Mouse (Mus musculus) liver, adult (tissue): ENCODE measurements around the gene Stim1.
A peak's percentile ranks its signal among the peaks of the same experiment; 100 is the strongest.

Experiments
- GATA4 ChIP-seq: IDR thresholded peaks from 2 replicates; pipeline ENCODE4 v1.6.1; 2014; ENCODE audit warnings: mild to moderate bottlenecking, low read length; ENCODE audit not compliant: insufficient replicate concordance

Stim1 gene

GRCm38 (mm10) chr7:102267601-102268394 lies at the start of gene Stim1:
Stim1 (plus strand) TSS chr7:102267806.
- TF ChIP-seq GATA4, result peak; percentile 31; the same call in 1 of the 2 replicates

GRCm38 (mm10) chr7:102221899-102222298 lies 45.7 kb upstream of the Stim1 start:
- no peak for TF ChIP-seq GATA4

GRCm38 (mm10) chr7:102222336-102222735 lies 45.3 kb upstream of the Stim1 start:
- no peak for TF ChIP-seq GATA4

- no peak for TF ChIP-seq GATA4
These were observed 44.6 kb upstream of the Stim1 start for GRCm38 (mm10) chr7:102222830-102223556.

DNA sequence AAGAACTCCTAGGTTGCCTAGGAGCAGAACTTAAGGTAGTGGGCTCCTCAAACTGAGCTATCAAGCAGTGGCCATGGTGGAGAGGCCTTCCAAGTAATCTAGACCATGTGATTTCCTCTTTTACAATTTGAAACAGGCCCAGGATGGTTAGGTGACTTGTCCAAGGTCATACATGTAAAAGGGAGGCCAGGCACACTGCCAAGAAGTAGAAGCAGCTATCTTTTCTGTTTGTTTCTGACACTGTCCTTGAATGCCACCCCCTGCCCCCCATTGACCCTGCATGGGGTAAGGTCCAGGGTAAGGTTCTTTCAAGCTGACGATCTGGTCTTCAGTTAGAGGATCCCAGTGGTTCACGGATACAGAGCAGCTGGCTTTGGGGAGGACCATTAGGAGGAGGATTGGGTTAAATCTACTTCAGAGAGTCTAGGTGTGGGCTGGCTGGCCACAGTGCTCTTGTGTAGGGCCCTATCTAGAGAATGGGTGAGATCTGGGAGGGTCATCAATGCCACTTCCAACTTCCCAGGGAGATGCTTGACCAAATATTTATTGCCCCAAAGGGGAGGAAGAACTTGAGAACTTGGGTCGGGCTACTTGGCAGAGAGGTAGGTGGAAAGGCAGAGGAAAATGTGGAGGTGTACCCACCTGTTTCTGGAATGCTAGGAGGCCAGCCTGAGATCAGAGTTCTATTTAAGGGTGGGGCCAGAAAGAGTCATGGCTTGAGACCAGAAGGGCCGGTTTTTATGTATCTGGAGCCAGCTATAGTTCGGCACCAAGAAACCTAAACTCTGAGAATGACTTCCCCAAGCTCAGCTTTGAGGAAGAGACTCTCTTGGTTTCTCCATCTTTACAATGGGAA lies 43.5 kb upstream of the Stim1 start:
- TF ChIP-seq GATA4, result no peak

- no peak; the same call in 1 of the 2 replicates for TF ChIP-seq GATA4
These were observed 41.6 kb upstream of the Stim1 start for GRCm38 (mm10) chr7:102226051-102226450.

DNA sequence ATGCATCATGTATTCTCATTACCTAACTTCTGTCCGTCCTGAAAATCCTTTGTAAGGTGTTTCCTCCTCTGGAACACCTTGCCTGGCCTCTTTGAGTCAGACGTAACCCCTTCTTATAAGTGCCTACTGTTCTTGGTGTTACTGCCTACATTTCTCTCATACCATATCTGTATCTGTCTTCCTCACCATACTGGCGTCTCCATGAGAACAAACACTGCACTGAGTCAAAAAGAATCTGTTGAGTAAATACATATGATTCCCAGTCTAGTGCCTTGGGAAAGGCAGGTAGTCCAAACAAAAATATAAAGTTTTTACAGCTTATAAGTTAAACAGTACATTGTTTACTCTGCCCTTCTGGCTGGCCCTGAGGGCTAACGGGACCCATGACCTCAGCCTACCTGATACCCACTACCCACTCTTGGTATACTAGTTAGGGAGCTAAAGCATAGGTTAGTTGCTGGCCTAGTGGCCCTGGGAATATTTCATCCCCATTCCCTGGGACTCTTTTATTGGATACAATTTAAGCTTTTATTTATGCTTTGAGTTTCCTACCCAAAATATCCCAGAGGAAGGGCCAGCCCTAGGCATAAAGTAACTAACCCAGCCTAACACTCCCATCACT lies 39.4 kb upstream of the Stim1 start:
- TF ChIP-seq GATA4, result no peak

DNA sequence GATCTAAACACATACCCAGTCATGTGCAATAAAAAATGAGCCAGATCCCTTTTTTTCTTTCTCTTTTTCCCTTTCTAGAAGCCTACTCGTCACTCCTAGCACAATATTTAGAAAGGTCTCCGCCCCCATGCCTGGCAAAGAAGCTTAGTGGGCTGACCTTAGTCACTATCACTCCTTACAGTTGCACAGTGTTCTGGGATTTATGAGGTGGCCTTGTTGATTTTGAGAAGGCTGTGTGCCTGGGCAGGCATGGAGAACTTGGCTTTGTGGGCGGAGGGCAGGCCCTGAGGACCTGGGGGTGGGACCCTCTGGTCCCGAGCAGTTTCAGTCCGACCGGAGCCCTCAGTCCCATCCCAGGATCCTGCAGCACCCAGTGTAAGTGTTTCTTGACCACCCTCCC lies 37.8 kb upstream of the Stim1 start:
- no peak for TF ChIP-seq GATA4

GRCm38 (mm10) chr7:102233059-102233458 lies 34.5 kb upstream of the Stim1 start:
- no peak for TF ChIP-seq GATA4

GRCm38 (mm10) chr7:102238686-102239286 lies 28.8 kb upstream of the Stim1 start:
- no peak for TF ChIP-seq GATA4

DNA sequence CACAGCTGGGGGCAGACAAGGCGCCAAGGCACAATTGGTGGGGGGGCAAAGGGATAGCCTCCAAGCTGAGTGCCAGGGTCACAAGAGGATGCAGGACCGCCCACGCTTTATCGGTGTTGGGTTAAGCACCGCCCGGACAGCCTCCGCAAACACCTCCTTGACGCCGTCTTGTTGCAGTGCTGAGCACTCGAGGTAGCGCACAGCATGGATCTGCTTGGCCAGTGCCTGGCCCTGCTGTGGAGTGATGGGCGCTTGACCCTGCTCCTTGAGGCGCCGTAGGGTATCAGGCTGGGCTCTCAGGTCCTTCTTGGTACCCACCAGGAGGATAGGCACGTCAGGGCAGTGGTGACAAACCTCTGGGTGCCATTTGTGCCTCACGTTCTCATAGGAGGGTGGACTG lies 28.0 kb upstream of the Stim1 start:
- TF ChIP-seq GATA4, result no peak

- TF ChIP-seq GATA4, result no peak
These were observed 25.2 kb upstream of the Stim1 start for GRCm38 (mm10) chr7:102242371-102242770.

GRCm38 (mm10) chr7:102242917-102243316 lies 24.7 kb upstream of the Stim1 start:
- TF ChIP-seq GATA4, result no peak

GRCm38 (mm10) chr7:102243870-102244269 lies 23.7 kb upstream of the Stim1 start:
- no peak for TF ChIP-seq GATA4
